Mouse (Mus musculus): Measurements from ENCODE around the gene Dgkz.

Dgkz gene

GRCm38 (mm10) chr2:91939303-91939935 is 36.2 kb downstream of the Dgkz start:
- DNase-seq (ENCODE audit: low spot score in 2 of 2): no peak

DNA sequence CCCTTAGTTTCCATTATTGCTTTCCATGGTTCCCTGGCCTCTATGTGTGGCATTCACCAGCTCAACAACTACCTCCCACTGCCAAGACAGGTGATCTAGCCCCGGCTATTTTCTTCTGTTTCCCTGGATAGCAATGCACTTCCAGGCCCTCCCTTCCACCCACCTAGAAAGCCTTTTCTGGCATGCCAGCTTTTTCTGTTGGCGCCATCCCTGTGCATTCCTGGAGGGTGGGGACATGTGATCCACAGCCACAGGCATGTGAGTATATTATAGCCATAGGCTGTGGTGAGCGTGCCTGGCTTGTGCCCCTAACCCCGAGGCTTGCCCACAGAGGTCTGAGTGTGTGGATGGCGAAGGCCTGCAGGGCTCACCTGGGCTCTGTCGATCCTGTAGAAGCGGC is 39.5 kb downstream of the Dgkz start:
- DNase-seq (ENCODE audit: low spot score in 2 of 2): no peak

GRCm38 (mm10) chr2:91934826-91935525 is 40.7 kb downstream of the Dgkz start:
- DNase-seq (ENCODE audit: low spot score in 2 of 2): no peak

GRCm38 (mm10) chr2:91934016-91934415 is 41.6 kb downstream of the Dgkz start:
- DNase-seq (ENCODE audit: low spot score in 2 of 2): no peak

- no peak for DNase-seq (ENCODE audit: low spot score in 2 of 2)
These were observed 42.2 kb downstream of the Dgkz start for GRCm38 (mm10) chr2:91933471-91933870.

DNA sequence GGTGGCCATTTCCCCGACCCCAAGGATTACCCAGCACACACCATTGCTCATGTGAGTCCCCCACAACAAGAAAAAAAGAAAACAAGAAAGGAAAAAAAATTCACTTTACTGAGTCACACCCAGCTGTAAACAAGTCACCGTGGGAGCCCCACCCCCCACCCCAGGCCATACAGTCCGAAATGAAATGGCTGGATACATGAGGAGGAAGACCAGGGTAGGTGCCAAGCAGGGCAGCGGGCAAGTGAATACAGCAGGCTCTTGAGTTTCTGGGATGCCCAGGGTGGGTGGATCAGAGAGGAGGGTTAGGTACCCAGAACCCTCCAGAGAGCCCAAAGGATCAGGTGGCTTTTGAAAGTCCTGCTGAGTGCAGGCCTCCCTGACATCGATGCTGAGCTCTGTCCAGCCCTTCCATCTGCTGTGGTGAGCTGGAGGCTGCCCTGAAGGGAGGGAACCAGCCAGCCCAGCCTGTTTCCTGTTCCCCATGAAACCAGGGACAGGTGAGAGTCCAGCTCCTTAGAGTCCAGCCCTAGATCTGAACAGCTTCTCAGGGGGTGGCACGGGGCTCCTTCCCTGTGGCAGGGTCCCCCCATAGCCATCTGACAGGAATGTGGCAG is 42.8 kb downstream of the Dgkz start:
- no peak for DNase-seq (ENCODE audit: low spot score in 2 of 2)

- peak in 1 of 2 experiments; percentile 21 for DNase-seq (ENCODE audit: low spot score in 2 of 2)
These were observed 43.4 kb downstream of the Dgkz start, which contains the start of gene Mdk for GRCm38 (mm10) chr2:91932160-91932711. Gene Mdk (minus strand): TSS chr2:91932297.

- DNase-seq (ENCODE audit: low spot score in 2 of 2): peak in 1 of 2 experiments; percentile 40
These were observed 44.1 kb downstream of the Dgkz start for GRCm38 (mm10) chr2:91931328-91932159.

- no peak for DNase-seq (ENCODE audit: low spot score in 2 of 2)
These were observed 44.8 kb downstream of the Dgkz start for GRCm38 (mm10) chr2:91930761-91931291.

DNA sequence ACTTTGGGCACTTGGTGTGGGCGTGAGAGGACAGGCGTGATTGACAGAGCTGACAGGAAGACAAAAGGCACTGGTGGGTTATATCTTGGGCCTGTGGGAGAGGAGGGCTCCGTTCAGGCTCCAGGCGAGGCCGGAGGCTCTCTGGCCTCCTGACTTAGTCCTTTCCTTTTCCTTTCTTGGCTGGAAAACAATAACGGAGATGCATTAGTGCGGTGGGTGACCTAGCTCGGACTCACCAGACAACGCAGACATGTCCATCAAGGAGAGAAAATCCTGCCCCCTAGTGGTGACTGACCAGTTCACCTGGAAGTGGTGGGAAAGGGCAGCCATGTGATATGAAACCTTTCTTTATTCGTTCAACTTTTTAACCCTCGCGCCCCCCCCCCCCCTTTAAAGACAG is 45.7 kb downstream of the Dgkz start:
- DNase-seq (ENCODE audit: low spot score in 2 of 2): peak in 1 of 2 experiments; percentile 31

DNA sequence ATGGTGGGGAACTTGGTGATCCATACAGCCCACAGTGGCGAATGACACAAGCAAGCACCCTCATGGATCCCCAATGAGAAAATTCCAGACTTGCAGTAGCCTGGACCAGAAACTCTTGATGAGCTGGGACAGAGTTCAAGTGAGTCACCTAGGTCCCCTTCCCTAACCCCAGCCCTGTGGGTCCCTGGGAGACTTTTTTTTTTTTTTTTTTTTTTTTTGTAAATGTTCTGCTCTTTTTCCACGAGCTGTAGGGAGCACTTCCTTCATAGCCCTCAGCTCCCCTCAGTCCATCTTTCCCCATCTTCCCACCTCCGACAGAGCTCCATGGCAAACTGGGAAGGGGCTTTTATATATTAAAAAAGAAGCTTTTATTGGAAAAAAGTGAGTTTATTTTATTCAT is 46.2 kb downstream of the Dgkz start:
- DNase-seq (ENCODE audit: low spot score in 2 of 2): no peak

DNA sequence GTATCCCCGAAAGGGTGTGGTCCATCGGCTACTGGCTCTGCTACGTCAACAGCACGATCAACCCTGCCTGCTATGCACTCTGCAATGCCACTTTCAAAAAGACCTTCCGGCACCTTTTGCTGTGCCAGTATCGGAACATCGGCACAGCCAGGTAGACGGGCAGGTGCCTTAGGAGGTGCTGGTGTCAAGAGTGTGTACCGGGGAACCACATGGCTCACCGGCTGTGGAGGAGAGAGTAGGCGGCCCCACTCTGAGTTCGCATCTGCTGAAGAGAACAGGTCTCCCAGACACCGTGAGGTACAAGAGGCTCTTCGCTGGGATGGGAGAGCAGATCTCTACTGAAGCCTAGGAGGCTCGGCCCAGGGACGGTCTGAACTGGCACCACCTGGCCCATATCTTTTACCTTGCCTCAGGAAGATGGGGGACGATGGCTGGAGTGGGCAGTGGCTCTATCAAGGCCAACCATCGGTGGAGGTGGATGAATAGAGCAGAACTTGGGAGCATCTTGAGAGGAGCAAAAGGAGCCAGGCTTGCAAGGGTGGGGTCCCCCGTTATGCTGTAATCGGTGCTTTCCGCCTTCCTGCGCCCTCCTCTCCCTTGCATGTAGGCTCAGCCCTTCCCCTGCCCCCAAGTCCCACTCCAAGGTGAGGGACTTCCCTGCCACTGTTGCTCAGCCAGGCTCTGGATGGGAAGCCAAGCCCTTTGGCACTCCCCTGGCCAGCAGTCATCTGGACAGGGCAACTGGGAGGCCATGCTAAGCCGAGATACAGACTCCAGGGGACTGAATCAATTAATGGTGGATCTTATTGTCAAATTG is 46.9 kb downstream of the Dgkz start:
- DNase-seq (ENCODE audit: low spot score in 2 of 2): no peak

DNA sequence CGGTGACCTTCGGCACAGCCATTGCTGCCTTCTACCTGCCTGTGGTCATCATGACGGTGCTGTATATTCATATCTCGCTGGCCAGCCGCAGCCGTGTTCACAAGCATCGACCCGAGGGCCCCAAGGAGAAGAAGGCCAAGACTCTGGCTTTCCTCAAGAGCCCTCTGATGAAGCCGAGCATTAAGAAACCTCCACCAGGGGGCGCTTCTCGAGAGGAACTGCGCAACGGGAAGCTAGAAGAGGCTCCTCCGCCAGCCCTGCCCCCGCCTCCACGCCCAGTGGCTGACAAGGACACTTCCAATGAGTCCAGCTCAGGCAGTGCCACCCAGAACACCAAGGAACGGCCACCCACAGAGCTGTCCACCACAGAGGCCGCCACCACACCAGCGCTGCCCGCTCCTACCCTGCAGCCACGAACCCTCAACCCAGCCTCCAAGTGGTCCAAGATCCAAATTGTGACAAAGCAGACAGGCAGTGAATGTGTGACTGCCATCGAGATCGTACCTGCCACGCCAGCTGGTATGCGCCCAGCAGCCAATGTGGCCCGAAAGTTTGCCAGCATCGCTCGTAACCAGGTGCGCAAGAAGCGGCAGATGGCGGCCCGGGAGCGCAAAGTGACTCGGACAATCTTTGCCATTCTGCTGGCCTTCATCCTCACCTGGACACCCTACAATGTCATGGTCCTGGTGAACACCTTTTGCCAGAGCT is 47.7 kb downstream of the Dgkz start:
- peak; percentile 58 to 73 for DNase-seq (ENCODE audit: low spot score in 2 of 2)

DNA sequence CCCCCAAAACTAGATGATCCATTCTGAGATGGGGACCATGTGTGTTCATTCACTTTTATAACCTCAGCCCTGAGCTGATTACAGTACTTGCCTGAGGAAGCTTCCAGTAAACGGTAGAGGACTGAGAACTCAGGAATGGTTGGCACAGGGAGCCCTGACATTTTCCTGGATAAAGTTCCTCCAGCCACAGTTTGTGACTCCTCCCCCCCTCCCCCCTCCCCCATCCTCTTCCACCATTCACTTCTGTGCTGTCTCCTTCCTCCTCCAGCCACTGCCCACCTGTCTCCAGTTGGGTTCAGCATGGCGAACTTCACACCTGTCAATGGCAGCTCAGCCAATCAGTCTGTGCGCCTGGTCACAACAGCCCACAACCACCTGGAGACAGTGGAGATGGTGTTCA is 48.7 kb downstream of the Dgkz start, which contains the start of gene Chrm4:
Gene Chrm4 (plus strand): TSS at position 301 of the 400 bp plus-strand sequence.
- DNase-seq (ENCODE audit: low spot score in 2 of 2): no peak

GRCm38 (mm10) chr2:91925442-91925841 is 50.2 kb downstream of the Dgkz start:
- no peak for DNase-seq (ENCODE audit: low spot score in 2 of 2)

DNA sequence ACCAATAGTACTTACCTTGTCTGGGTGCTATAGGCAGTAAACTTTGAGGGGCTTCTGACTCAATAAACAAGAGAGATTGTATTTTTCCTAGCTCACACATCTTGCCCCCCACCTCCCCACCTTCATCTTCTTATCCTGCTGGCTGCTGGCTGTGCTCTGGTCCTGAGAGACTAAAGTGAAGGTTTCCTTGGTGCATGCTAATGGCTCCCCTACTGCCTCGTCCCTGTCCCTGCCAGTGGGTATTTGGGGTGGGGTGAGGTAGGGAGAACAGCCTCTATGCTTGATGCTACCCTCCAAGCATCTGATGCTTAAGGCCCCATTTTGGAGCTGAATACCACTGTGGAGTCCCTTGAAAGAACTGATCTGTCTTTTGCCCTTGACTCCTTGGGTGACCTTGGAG is 50.9 kb downstream of the Dgkz start:
- no peak for DNase-seq (ENCODE audit: low spot score in 2 of 2)

- DNase-seq (ENCODE audit: low spot score in 2 of 2): peak; percentile 35 to 63
These were observed 52.0 kb downstream of the Dgkz start for GRCm38 (mm10) chr2:91923415-91924337.

DNA sequence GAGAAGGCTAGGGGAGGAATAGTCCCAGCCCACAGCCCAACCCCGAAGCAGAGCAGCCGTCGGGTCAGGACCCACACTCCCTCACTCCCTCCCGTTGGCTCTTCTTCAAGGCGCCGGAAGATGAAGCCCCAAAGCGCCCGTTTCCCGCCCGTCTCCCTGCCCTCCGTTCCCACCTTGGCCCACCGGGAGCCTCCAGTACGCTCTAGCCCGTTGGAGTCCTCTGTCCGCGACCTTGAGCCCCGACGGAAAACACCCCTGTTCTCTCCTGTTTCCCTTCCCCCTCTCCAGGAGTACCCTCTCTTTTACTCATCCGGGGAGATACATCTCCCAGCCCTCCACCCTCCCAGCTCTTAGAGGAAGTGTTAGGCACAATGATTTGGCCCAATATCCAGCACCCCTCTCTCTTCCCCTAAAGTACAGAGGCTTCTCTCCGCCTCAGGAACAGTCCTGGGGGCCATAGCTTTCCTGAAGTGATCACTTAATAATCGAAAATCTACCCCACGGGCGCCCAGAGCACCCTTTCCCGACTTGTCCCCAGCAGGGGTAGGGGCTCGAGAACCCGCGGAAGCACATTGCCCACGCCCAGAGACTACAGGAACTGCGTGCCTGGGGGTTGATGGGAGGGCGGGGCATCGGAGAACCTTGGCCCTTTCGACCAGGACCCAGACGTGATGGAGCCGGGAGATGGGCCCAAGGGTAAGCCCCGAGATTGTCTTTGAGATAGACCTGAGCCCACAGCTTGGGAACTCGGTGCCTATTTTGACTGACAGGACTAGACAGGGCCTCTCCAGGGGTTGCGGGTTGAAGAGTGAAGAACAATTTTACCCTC is 52.9 kb downstream of the Dgkz start:
- no peak for DNase-seq (ENCODE audit: low spot score in 2 of 2)

Measured in natural killer cell, adult 2 months (primary cell).